Mouse (Mus musculus) forebrain, embryonic 12.5 days (tissue): ENCODE measurements around the gene Scimp. TPM values are rescaled to one million over a fixed set of nuclear protein-coding genes. Genes with fewer than 3 reads are reported as not detected.

Experiments used
- microRNA-seq: library from miRNA; unstranded; fragments of <30 nt; microRNA quantifications from one replicate; pipeline ENCODE4, GENCODE M21; 2017
- polyA plus RNA-seq: library from polyadenylated mRNA; unstranded; fragments of >200 nt; fragmentation: Nextera tagmentation; extraction: Ambion mirVana; gene quantifications from 2 replicates; pipeline ENCODE4 v1.2.1, GENCODE M21; 2016

The Scimp gene
- polyA plus RNA-seq, 1 experiment from 2014 or later, result not detected

Small RNAs within 50 kb of the gene (microRNA-seq; reads per million reads assigned to microRNA genes)
- gene Gm22760, result not detected

Other genes starting within 250 kb of the Scimp start
- 15.3 and 17.4 TPM in 2 replicates for gene Mink1, start 249.7 kb downstream of the Scimp start, polyA plus RNA-seq
- not detected in 2 replicates for gene 4930544D05Rik, start 196.7 kb downstream of the Scimp start, polyA plus RNA-seq
- gene Chrne, start 193.4 kb downstream of the Scimp start, polyA plus RNA-seq, result not detected in 2 replicates
- gene Gp1ba, start 173.5 kb downstream of the Scimp start, polyA plus RNA-seq, result 0.23 and 0.33 TPM in 2 replicates
- 85.1 and 96.1 TPM in 2 replicates for gene Rnf167, start 165.4 kb downstream of the Scimp start, polyA plus RNA-seq
- 139 and 141 TPM in 2 replicates for gene Slc25a11, start 165.1 kb downstream of the Scimp start, polyA plus RNA-seq
- gene Pfn1, start 157.9 kb downstream of the Scimp start, polyA plus RNA-seq, result 1,070 and 1,131 TPM in 2 replicates
- 9.0 and 9.7 TPM in 2 replicates for gene Eno3, start 155.4 kb downstream of the Scimp start, polyA plus RNA-seq
- gene Spag7, start 143.2 kb downstream of the Scimp start, polyA plus RNA-seq, result 144 and 149 TPM in 2 replicates
- 12.6 and 13.9 TPM in 2 replicates for gene Camta2, start 124.5 kb downstream of the Scimp start, polyA plus RNA-seq
- 0.55 and 0.96 TPM in 2 replicates for gene Inca1, start 112.4 kb downstream of the Scimp start, polyA plus RNA-seq
- gene Kif1c, start 112.0 kb downstream of the Scimp start, polyA plus RNA-seq, result 1.7 and 3.2 TPM in 2 replicates
- 10.7 and 11.4 TPM in 2 replicates for gene Zfp3, start 48.4 kb downstream of the Scimp start, polyA plus RNA-seq
- gene Rabep1, start 32.2 kb upstream of the Scimp start, polyA plus RNA-seq, result 55.2 and 57.7 TPM in 2 replicates
- gene Nup88, start 157.4 kb upstream of the Scimp start, polyA plus RNA-seq, result 158 and 163 TPM in 2 replicates
- gene Rpain, start 157.6 kb upstream of the Scimp start, polyA plus RNA-seq, result 83.9 and 89.5 TPM in 2 replicates
- gene C1qbp, start 170.4 kb upstream of the Scimp start, polyA plus RNA-seq, result 249 and 252 TPM in 2 replicates
- 20.9 and 22.3 TPM in 2 replicates for gene Dhx33, start 191.9 kb upstream of the Scimp start, polyA plus RNA-seq
- gene Mis12, start 207.0 kb upstream of the Scimp start, polyA plus RNA-seq, result 60.7 and 66.1 TPM in 2 replicates
- 43.5 and 46.2 TPM in 2 replicates for gene Derl2, start 207.3 kb upstream of the Scimp start, polyA plus RNA-seq
- 321 and 327 TPM in 2 replicates for gene 6330403K07Rik, start 220.9 kb upstream of the Scimp start, polyA plus RNA-seq